Mouse (Mus musculus) kidney, adult 2 months (tissue): ENCODE results near the gene Cdk4. TPM values are rescaled to one million over a fixed set of nuclear protein-coding genes. Genes with fewer than 3 reads are reported as not detected.
A peak's percentile ranks its signal among the peaks of the same experiment; 100 is the strongest.

Experiments used
- DNase-seq: peaks from one replicate; pipeline ENCODE4 v3.0.0; 2021
- H3K27ac ChIP-seq: fragments of 200-500 bp; 2 replicates; pipeline ENCODE4 v1.5.1; 2012; ENCODE audit warnings: low read depth, low read length, control low read depth, inconsistent platforms; ENCODE audit not compliant: insufficient read depth
- H3K27me3 ChIP-seq: fragments of 200-500 bp; replicated peaks from 2 replicates; pipeline ENCODE4 v1.6.1; 2012; ENCODE audit warnings: mild to moderate bottlenecking, moderate library complexity, low read length, inconsistent platforms; ENCODE audit not compliant: control insufficient read depth, insufficient read depth
- H3K36me3 ChIP-seq: fragments of 200-500 bp; 2 replicates; pipeline ENCODE4 v1.6.1; 2012; ENCODE audit warnings: mild to moderate bottlenecking, moderate library complexity, low read length, inconsistent platforms; ENCODE audit not compliant: control insufficient read depth, insufficient read depth
- H3K4me1 ChIP-seq: fragments of 200-500 bp; 2 replicates; pipeline ENCODE4 v1.6.1; 2011; ENCODE audit warnings: low read length; ENCODE audit not compliant: control insufficient read depth, insufficient read depth
- H3K4me3 ChIP-seq: fragments of 200-500 bp; 2 replicates; pipeline ENCODE4 v1.5.1; 2011; ENCODE audit warnings: mild to moderate bottlenecking, low read depth, low read length, control low read depth; ENCODE audit not compliant: insufficient read depth
- CTCF ChIP-seq: fragments of 200-500 bp; conservative IDR thresholded peaks from 2 replicates; pipeline ENCODE4 v1.5.1; 2011; ENCODE audit warnings: low read depth, mild to moderate bottlenecking, control low read depth, low read length, moderate library complexity, mixed read lengths; ENCODE audit not compliant: insufficient read depth, insufficient read length
- POLR2A ChIP-seq: fragments of 200-500 bp; IDR thresholded peaks from one replicate; pipeline ENCODE4 v1.6.1; 2011; ENCODE audit warnings: low read depth, low read length, control low read depth
- WGBS: fragments of 180-500 bp; shearing (Covaris S2); methylation state at CpG from one replicate; pipeline ENCODE4 v1.1.7; 2018; 5-methylcytosine and 5-hydroxymethylcytosine counted together
- polyA plus RNA-seq: library from polyadenylated mRNA; depleted of rRNA; stranded (reverse); fragments of >200 nt; gene quantifications from 2 replicates; pipeline ENCODE4 v1.2.3, GENCODE M21; 2012

Gene Cdk4
- polyA plus RNA-seq, 1 experiment, result 216 TPM

DNA sequence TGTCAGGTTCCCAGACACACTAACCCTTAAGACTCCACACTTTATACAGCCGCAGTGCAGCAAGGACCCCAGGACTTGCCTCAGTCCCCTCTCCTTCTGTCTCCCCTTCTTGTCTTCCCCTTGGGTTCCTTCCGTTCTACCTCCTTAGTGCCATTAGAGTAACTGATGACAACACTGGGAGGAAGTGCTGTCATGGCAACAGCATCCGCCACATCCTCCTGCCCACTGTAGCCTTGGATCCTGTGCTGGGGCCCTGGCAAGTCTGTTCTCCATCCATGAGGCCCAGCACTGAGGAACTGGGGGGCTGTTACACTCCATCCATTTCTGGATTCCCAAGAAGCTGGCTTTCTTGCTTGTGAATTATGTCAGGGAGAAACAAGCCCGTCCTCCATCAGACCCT lies 12.7 kb downstream of the Cdk4 start:
- H3K27me3 ChIP-seq, result peaks cover 6% of the 10 kb centered on the region
- WGBS, result 40% methylated on average over 4 of the region's 4 CpGs
- 0 out of 2 replicates have a peak, but pooled peaks cover 2% of the 10 kb centered on the region for H3K4me1 ChIP-seq
- TF ChIP-seq CTCF (no peak), POLR2A (no peak)
- DNase-seq, result no peak
- no peak overlapping the region for H3K27ac ChIP-seq
- H3K4me3 ChIP-seq, result no peak overlapping the region
- H3K36me3 ChIP-seq, result no peaks in the 10 kb centered on the region

DNA sequence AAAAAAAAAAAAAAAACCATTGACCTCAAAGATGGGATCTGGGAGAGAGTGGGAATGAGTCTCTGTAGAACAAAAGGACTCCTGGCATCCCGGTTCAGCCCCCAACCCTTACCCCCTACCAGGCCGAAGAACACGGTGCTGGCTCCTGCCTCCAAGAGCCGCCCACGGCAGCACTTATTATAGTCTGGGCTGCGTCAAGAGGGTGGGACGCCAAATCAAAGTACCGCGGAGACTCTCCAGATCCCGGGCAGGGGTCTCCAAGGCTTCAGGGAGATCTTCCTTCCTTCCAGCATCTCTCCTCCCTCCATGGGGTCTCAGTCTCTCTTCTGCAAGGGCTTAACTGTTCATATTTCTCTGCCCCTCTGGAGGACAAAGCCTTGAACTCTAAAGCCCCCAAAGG lies 14.2 kb downstream of the Cdk4 start:
- Histone ChIP-seq H3K4me3 (no peak overlapping the region), H3K27me3 (peaks cover 7% of the 10 kb centered on the region), H3K4me1 (0 out of 2 replicates have a peak, but pooled peaks cover 2% of the 10 kb centered on the region), H3K36me3 (no peaks in the 10 kb centered on the region), H3K27ac (no peak overlapping the region)
- TF ChIP-seq POLR2A (no peak), CTCF (no peak)
- WGBS, result 17% methylated on average over 10 of the region's 10 CpGs
- no peak for DNase-seq

DNA sequence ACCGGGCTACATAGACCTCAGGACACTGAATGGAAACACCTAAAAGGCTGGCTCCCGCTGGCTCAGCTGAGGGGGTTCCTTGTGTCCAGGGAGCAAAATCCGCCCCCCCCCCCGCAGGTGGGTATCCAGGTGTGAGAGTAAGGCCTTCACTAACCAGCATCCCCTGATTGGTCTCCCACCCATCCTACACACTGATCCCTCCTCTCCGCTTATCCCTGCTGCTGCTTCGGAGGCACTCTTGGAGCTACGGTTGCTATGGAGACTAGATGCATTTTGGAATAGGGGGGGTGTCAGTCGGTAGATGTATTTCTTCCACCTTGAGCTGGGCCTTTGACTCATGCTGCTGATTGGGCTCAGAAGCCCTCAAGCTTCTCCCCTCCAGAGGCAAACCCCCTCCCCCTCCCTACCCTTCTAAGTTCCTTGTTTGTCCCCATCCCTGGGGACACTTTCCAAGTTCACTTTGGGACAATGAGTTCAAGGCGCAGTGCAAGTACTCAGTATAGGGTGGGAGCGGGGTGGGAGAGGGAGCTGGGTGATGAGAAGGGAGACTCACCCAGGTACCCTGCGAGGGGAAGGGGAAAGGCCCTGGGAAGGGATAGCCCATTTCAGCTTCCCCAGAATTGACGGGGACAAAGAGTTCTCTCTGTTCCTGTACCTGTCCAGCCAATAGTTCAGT lies 14.8 kb downstream of the Cdk4 start:
- Histone ChIP-seq H3K36me3 (no peaks in the 10 kb centered on the region), H3K4me1 (0 out of 2 replicates have a peak, but pooled peaks cover 2% of the 10 kb centered on the region), H3K27me3 (peaks cover 7% of the 10 kb centered on the region), H3K27ac (no peak overlapping the region), H3K4me3 (no peak overlapping the region)
- no peak for TF ChIP-seq POLR2A
- TF ChIP-seq CTCF, result no peak
- WGBS, result 9% methylated on average over 12 of the region's 12 CpGs
- DNase-seq, result no peak

DNA sequence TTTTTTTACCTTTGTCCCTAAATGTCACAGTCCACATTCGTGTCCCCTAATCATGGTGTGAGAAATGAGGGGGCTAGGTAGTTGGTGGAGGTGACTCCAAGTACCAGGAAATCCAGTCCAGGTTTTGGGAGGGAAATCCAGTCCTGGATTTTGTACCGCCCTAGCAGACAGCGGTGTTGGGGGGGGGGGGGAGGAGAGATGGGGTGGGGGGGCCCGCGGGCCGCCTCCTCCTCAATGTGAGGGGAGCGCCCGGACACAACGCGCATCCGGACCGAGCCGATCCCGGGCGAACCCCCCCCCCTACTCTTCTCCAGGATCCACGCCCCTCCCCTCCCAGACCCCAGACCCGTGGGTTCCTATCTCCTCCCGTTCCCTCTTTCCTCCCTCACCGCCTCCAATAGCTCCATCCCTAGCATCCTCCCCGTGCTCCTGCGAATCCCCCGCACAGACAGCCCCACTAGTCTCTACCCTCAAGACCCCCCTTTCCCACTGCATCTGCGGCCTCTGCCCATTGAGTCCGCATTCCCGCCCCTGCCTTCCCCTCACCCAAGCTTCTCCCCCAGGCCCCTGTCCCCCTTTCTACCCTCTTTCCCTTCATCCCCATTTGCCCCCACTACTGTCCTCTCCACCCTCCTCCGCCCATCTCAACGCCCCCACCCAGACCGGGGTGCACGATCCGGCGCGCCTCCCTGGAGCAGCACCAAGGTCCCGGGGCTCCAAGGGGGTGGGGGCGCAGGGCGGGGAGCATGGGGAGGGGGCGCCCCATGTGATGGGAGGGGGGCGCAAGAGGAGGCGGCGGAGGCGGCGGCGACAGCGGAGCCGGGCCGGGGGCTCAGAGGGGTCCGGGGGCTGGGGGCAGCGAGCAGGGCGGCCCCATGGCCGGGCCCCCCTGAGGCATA lies 15.6 kb downstream of the Cdk4 start:
- Histone ChIP-seq H3K4me1 (0 out of 2 replicates have a peak, but pooled peaks cover 2% of the 10 kb centered on the region), H3K36me3 (no peaks in the 10 kb centered on the region), H3K27ac (no peak overlapping the region), H3K27me3 (peaks cover 7% of the 10 kb centered on the region), H3K4me3 (peak overlapping the region; percentile 31)
- no peak for DNase-seq
- TF ChIP-seq POLR2A (no peak), CTCF (no peak)
- WGBS, result 8% methylated on average over 40 of the region's 49 CpGs

DNA sequence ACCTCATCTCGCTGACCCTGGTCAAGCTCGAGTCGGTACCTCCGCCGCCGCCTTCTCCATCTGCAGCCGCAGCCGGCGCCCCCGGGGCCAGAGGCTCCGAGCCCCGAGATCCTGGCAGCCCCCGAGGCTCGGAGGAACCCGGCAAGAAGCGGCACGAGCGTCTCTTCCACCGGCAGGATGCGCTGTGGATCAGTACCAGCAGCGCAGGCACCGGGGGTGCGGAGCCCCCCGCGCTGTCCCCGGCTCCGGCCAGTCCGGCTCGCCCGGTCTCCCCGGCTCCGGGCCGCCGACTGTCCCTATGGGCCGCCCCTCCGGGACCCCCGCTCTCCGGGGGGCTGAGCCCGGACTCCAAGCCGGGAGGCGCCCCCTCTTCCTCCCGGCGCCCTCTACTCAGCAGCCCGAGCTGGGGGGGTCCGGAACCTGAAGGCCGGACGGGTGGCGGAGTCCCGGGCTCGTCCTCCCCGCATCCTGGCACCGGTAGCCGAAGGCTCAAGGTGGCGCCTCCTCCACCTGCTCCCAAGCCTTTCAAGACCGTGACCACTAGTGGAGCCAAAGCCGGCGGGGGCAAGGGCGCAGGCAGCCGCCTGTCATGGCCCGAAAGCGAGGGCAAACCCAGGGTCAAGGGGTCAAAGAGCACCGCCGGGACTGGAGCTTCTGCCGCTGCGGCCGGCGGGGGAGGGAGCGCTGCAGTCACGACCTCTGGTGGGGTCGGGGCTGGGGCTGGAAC lies 16.5 kb downstream of the Cdk4 start:
- Histone ChIP-seq H3K4me3 (peak overlapping the region; percentile 31), H3K27me3 (peaks cover 7% of the 10 kb centered on the region), H3K4me1 (0 out of 2 replicates have a peak, but pooled peaks cover 2% of the 10 kb centered on the region), H3K27ac (no peak overlapping the region), H3K36me3 (no peaks in the 10 kb centered on the region)
- 5% methylated on average over 67 of the region's 70 CpGs for WGBS
- no peak for DNase-seq
- TF ChIP-seq POLR2A, result no peak
- TF ChIP-seq CTCF, result peak; percentile 14; the same call in 1 of the 2 replicates

DNA sequence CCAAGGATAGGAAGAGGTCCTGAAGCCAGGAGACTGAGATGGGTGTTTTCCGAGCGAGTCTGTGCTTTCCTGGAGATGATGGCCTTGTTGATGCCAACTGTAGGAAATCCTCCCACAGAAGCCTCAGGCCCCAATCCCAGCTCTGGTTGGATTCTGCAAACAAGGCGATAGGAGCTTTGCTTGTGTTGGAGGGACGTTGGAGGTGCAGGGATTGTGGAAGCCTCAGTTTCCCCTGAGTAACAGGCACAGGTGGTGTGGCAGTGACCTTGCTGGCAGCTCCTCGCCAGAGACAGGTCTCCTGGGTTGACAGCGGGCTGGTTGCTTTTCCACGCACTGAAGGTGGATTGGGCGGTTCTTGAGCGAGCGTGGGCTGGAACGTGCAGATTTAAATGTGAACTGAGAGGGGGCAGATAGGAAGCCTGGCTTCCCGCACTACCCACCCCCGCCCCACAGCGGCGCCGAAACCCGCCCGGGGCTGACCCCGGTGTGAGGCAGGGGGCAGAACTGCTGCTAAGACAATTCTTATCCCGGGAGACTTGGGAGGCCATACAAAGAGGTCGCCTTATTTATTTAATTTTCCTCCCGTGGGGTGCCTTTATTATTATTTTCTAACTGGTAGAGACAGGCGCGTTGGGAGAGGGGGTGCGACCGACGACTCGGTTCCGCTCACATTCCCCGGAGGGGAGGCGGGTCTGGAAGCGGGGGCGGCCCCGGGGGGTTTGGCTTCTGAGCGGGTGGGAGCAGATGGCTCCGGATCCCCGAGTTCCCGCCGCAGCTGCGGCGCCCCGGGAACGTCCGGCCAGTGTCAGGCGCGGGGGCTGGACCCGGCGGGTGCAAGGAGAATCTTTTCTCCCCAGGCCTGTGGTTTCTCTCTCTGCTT lies 17.8 kb downstream of the Cdk4 start:
- 7% methylated on average over 48 of the region's 48 CpGs for WGBS
- H3K4me1 ChIP-seq, result 0 out of 2 replicates have a peak, but pooled peaks cover 2% of the 10 kb centered on the region
- H3K27ac ChIP-seq, result no peak overlapping the region
- 0 out of 2 replicates have a peak overlapping the region, but pooled peaks have one; percentile 13 for H3K4me3 ChIP-seq
- H3K36me3 ChIP-seq, result no peaks in the 10 kb centered on the region
- DNase-seq, result no peak
- H3K27me3 ChIP-seq, result peaks cover 7% of the 10 kb centered on the region
- TF ChIP-seq CTCF (no peak), POLR2A (no peak)
